Comparison of ENCODE assay signal across 8 mouse cellular contexts in the genomic region with DNA sequence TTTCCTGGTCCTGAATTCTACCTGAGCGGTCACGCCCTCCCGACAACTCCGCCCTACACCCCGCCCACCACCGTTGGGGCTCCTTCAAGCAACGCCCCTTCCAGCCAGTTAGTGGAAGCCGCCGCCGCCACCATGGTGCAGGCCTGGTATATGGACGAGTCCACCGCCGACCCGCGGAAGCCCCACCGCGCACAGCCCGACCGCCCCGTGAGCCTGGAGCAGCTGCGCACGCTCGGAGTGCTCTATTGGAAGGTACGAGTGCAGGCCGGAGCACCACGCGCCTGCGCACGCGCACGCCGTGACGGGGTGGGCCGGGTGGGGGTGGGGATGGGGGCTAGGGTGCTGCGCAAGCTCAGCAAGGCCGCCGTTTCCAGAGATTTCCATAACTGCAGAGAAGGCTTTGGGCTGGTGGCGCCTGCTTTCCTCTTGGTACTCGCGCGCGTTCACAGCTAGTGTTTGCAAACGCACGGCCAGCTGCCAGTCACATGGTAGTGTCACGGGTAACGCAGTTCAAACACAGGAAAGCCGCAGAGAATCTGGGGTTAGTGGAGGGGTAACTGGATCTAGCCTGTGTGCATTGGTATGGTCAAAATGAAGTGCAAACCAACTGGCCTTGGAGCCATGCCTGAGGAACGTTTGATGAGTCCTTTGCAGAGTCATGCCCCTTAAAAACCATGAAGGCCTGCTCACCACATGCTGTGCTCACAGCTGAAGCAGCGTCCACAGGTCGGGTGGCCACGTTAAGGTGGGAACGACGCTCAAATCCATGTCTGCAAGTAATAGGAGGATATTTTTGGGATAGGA. TPM values are rescaled to one million over a fixed set of nuclear protein-coding genes. Genes with fewer than 3 reads are reported as not detected.
DNase-seq lines count a peak whose midpoint lies in the region; ATAC-seq and TF ChIP-seq lines count a peak whose summit lies in the region.

Adi1 (plus strand) TSS at position 111 of the 804 bp plus-strand sequence.

- no peaks in the 10 kb centered on the region for H3K9me3 ChIP-seq in MEL (replicated peaks; ENCODE audit: insufficient read depth, low read length)
- no peaks in the 10 kb centered on the region for H3K9me3 ChIP-seq in lung, embryonic 16.5 days (ENCODE audit: control insufficient read depth, low read length)

- peak in 1 of 2 experiments; percentile 62; a peak in 2 of 4 replicates for TF ChIP-seq POLR2A in MEL (IDR thresholded peaks at IDR 0.05; ENCODE audit: control insufficient read depth in 1 of 2, insufficient read depth in 1 of 2, low read depth in 1 of 2, low read length in 2 of 2, poor library complexity in 1 of 2)
- peak; percentile 72 for TF ChIP-seq POLR2A in cerebellum, adult 2 months (IDR thresholded peaks at IDR 0.05; ENCODE audit: borderline replicate concordance, insufficient read depth, low read length)

- peak within 1 kb of the TSS; percentile 78 for H3K27ac ChIP-seq in MEL (ENCODE audit: control insufficient read depth, low read depth, low read length)
- peak within 1 kb of the TSS; percentile 90 for H3K27ac ChIP-seq in cerebellum, adult 2 months (ENCODE audit: insufficient read depth, low read length)
- peak within 1 kb of the TSS; percentile 96 for H3K27ac ChIP-seq in lung, embryonic 16.5 days (ENCODE audit: low read length)

- WGBS in cerebellum, adult 2 months = under 1% methylated on average over 53 of the region's 53 CpGs
- WGBS in lung, embryonic 16.5 days = 2% methylated on average over 53 of the region's 53 CpGs

- peak within 1 kb of the TSS; percentile 77 for H3K9ac ChIP-seq in MEL (ENCODE audit: control insufficient read depth, low read depth, low read length, poor library complexity, severe bottlenecking)
- H3K9ac ChIP-seq in lung, embryonic 16.5 days (ENCODE audit: low read length) = peak within 1 kb of the TSS; percentile 78

- peak within 1 kb of the TSS; percentile 67 for H3K4me2 ChIP-seq in lung, embryonic 16.5 days (ENCODE audit: low read depth, low read length)

- no peaks in the 10 kb centered on the region for H3K27me3 ChIP-seq in MEL (ENCODE audit: control insufficient read depth in 1 of 2, insufficient read depth in 2 of 2, low read length in 2 of 2)
- no peaks in the 10 kb centered on the region for H3K27me3 ChIP-seq in cerebellum, adult 2 months (ENCODE audit: control insufficient read depth, insufficient read depth, low read length)
- H3K27me3 ChIP-seq in lung, embryonic 16.5 days (ENCODE audit: control insufficient read depth, insufficient read depth, low read depth, low read length) = no peaks in the 10 kb centered on the region

- peak; percentile 93 for ATAC-seq in hematopoietic stem cell, adult 5-6 weeks (replicated peaks in 1 of 2; ENCODE audit: insufficient read depth in 1 of 2, low FRiP score in 2 of 2, low TSS enrichment in 1 of 2, low read depth in 1 of 2, poor library complexity in 2 of 2, severe bottlenecking in 2 of 2)
- ATAC-seq in lung, embryonic 16.5 days (ENCODE audit: low read depth) = peak; percentile 96

- H3K79me2 ChIP-seq in MEL (ENCODE audit: control insufficient read depth, insufficient read depth, low read length, poor library complexity) = peaks cover 9% of the 10 kb centered on the region

- peak; percentile 89 for DNase-seq in MEL (ENCODE audit: low read depth, low spot score)
- DNase-seq in cerebellum, adult 2 months = peak; percentile 84 to 89
- DNase-seq in forelimb bud, embryonic 11.5 days (ENCODE audit: low read depth, low spot score) = peak; percentile 75
- DNase-seq in layer of hippocampus, adult 9-10 months (ENCODE audit: low spot score) = peak; percentile 61
- DNase-seq in ovary, postnatal 14 days (ENCODE audit: low spot score) = peak; percentile 74
- peak; percentile 87 for DNase-seq in thymus, postnatal 14 days

- TF ChIP-seq EP300 in MEL (IDR thresholded peaks at IDR 0.05; ENCODE audit: low read depth in 1 of 2, low read length in 2 of 2) = no peak

- no peak for TF ChIP-seq CTCF in MEL (IDR thresholded peaks at IDR 0.05 in 2 of 3, conservative IDR thresholded peaks at IDR 0.05 in 1 of 3; ENCODE audit: control insufficient read depth in 1 of 3, insufficient read depth in 1 of 3, low read depth in 2 of 3, low read length in 3 of 3, poor library complexity in 1 of 3, severe bottlenecking in 1 of 3)
- TF ChIP-seq CTCF in cerebellum, adult 2 months (IDR thresholded peaks at IDR 0.05; ENCODE audit: borderline replicate concordance, insufficient read depth, low read depth, low read length) = no peak

- no peaks in the 10 kb centered on the region; a peak in 1 of 4 replicates for H3K4me1 ChIP-seq in MEL (ENCODE audit: control insufficient read depth in 1 of 2, insufficient read depth in 2 of 2, low read length in 2 of 2)
- H3K4me1 ChIP-seq in cerebellum, adult 2 months (ENCODE audit: control insufficient read depth, insufficient read depth, low read length) = peaks cover 4% of the 10 kb centered on the region; the same call in 1 of the 2 replicates
- H3K4me1 ChIP-seq in lung, embryonic 16.5 days (replicated peaks; ENCODE audit: control insufficient read depth, insufficient read depth, low read length) = peaks cover 10% of the 10 kb centered on the region

- TF ChIP-seq RAD21 in MEL (IDR thresholded peaks at IDR 0.05; ENCODE audit: low read depth, low read length) = no peak

- peaks cover 0 to 2% of the 10 kb centered on the region in 2 experiments; a peak in 3 of 4 replicates for H3K36me3 ChIP-seq in MEL (ENCODE audit: control insufficient read depth in 1 of 2, insufficient read depth in 2 of 2, low read length in 2 of 2)
- H3K36me3 ChIP-seq in lung, embryonic 16.5 days (ENCODE audit: control insufficient read depth, insufficient read depth, low read length) = peaks cover 10% of the 10 kb centered on the region

- peak within 1 kb of the TSS; percentile 82 to 97 for H3K4me3 ChIP-seq in MEL (ENCODE audit: control insufficient read depth in 1 of 2, insufficient read depth in 1 of 2, low read depth in 2 of 2, low read length in 2 of 2)
- H3K4me3 ChIP-seq in cerebellum, adult 2 months (replicated peaks; ENCODE audit: insufficient read depth, low read depth, low read length) = peak within 1 kb of the TSS; percentile 76
- peak within 1 kb of the TSS; percentile 66 for H3K4me3 ChIP-seq in lung, embryonic 16.5 days (ENCODE audit: low read length)

TF ChIP-seq in MEL, 35 proteins besides CTCF, POLR2A, EP300 and RAD21:
- TF ChIP-seq NRF1 (IDR thresholded peaks at IDR 0.05; ENCODE audit: insufficient read depth, low read depth, low read length, poor library complexity, severe bottlenecking) (peak; percentile 81), NELFE (IDR thresholded peaks at IDR 0.05; ENCODE audit: low read depth, low read length) (peak; percentile 55), ELF1 (IDR thresholded peaks at IDR 0.05; ENCODE audit: low read depth, low read length) (no peak), MXI1 (IDR thresholded peaks at IDR 0.05; ENCODE audit: low read depth, low read length) (peak; percentile 78), E2F4 (IDR thresholded peaks at IDR 0.05; ENCODE audit: borderline replicate concordance, low read depth, low read length) (no peak), SIN3A (IDR thresholded peaks at IDR 0.05; ENCODE audit: low read length) (peak; percentile 60), MYC (IDR thresholded peaks at IDR 0.05; ENCODE audit: low read depth, low read length) (peak; percentile 60; the same call in 1 of the 2 replicates), USF1 (IDR thresholded peaks at IDR 0.05; ENCODE audit: low read depth, low read length) (peak; percentile 73), UBTF (IDR thresholded peaks at IDR 0.05; ENCODE audit: borderline replicate concordance, insufficient read depth, low read depth, low read length) (no peak), BHLHE40 (IDR thresholded peaks at IDR 0.05; ENCODE audit: borderline replicate concordance, low read depth, low read length) (no peak), HCFC1 (IDR thresholded peaks at IDR 0.05; ENCODE audit: low read depth, low read length) (peak; percentile 43; the same call in 1 of the 2 replicates), MAZ (IDR thresholded peaks at IDR 0.05; ENCODE audit: low read depth, low read length) (peak; percentile 54; the same call in 1 of the 2 replicates), ZMIZ1 (IDR thresholded peaks at IDR 0.05; ENCODE audit: low read depth, low read length) (peak; percentile 58; the same call in 1 of the 2 replicates)
TF ChIP-seq in MEL: peak in this region for 9.

RNA-seq across cellular contexts. Expression of gene Adi1, which starts in this region (rescaled TPM):
- total RNA-seq in MEL (2012; rRNA removed) = 18.1 and 22.1 TPM in 2 replicates
- polyA plus RNA-seq in MEL (2012; ENCODE audit: insufficient read depth in 1 of 2, insufficient read length in 2 of 2, low read depth in 1 of 2, low replicate concordance in 2 of 2, missing spikeins in 1 of 2) = 10 to 100 TPM in 1 of 2 experiments, not detected in 1; 54.8 TPM
- 60.5 and 67.3 TPM in 2 replicates for polyA plus RNA-seq in cerebellum, adult 2 months (2012; rRNA removed)
- 26.1 and 45.0 TPM in 2 replicates for total RNA-seq in hematopoietic stem cell, adult 5-6 weeks (2017)
- 83.1 and 84.0 TPM in 2 replicates for polyA plus RNA-seq in lung, embryonic 16.5 days (2015; fragmentation: Nextera tagmentation; extraction: Ambion mirVana)

Comparison
In these comparisons a context has a peak if more than half of its experiments do, and no peak if none do; other contexts are left out.
1. Peak in every context shown above with its lines: DNase-seq, ATAC-seq, H3K4me3 ChIP-seq and H3K27ac ChIP-seq.